Mouse (Mus musculus) hindbrain, embryonic 11.5 days (tissue): ENCODE data around the gene Atp5e. TPM values are rescaled to one million over a fixed set of nuclear protein-coding genes. Genes with fewer than 3 reads are reported as not detected.
A peak's percentile ranks its signal among the peaks of the same experiment; 100 is the strongest.

Experiments
- ATAC-seq: fragments of 200-750 bp; cut with Nextera tagmentation; 2 replicates; pipeline ENCODE4 v1.8.0; 2017; ENCODE audit warnings: mild to moderate bottlenecking, moderate TSS enrichment, moderate library complexity; ENCODE audit not compliant: low FRiP score
- DNase-seq: peaks from one replicate; pipeline ENCODE4 v3.0.0-alpha.2; 2015; ENCODE audit warnings: low spot score
- H3K27ac ChIP-seq: fragments of 300-500 bp; sonication (generic); 2 replicates; pipeline ENCODE4 v1.5.1; 2014; ENCODE audit warnings: mild to moderate bottlenecking, low read depth, low read length
- H3K27me3 ChIP-seq: fragments of 300-500 bp; sonication (generic); 2 replicates; pipeline ENCODE4 v1.6.1; 2014; ENCODE audit warnings: mild to moderate bottlenecking, low read length, moderate library complexity, mixed read lengths; ENCODE audit not compliant: control insufficient read depth, insufficient read depth
- H3K36me3 ChIP-seq: fragments of 300-500 bp; sonication (generic); 2 replicates; pipeline ENCODE4 v1.6.1; 2014; ENCODE audit warnings: mild to moderate bottlenecking, low read length, moderate library complexity, mixed read lengths; ENCODE audit not compliant: control insufficient read depth, insufficient read depth
- H3K4me1 ChIP-seq: fragments of 300-500 bp; sonication (generic); replicated peaks from 2 replicates; pipeline ENCODE4 v1.6.1; 2014; ENCODE audit warnings: low read length, mixed read lengths; ENCODE audit not compliant: control insufficient read depth, insufficient read depth
- H3K4me2 ChIP-seq: fragments of 300-500 bp; sonication (generic); replicated peaks from 2 replicates; pipeline ENCODE4 v1.6.1; 2014; ENCODE audit warnings: mild to moderate bottlenecking, low read depth, low read length
- H3K4me3 ChIP-seq: fragments of 300-500 bp; sonication (generic); 2 replicates; pipeline ENCODE4 v1.5.1; 2014; ENCODE audit warnings: low read depth, low read length
- H3K9ac ChIP-seq: fragments of 300-500 bp; sonication (generic); 2 replicates; pipeline ENCODE4 v1.6.1; 2014; ENCODE audit warnings: low read depth, low read length
- H3K9me3 ChIP-seq: fragments of 300-500 bp; sonication (generic); 2 replicates; pipeline ENCODE4 v1.6.1; 2016; ENCODE audit warnings: low read length; ENCODE audit not compliant: control insufficient read depth
- WGBS: fragments of 180-500 bp; shearing (Covaris S2); extraction: QIAGEN DNeasy Blood & Tissue Kit; methylation state at CpG from one replicate; pipeline ENCODE4 v1.1.7; 2014; 5-methylcytosine and 5-hydroxymethylcytosine counted together
- polyA plus RNA-seq: library from polyadenylated mRNA; unstranded; fragments of >200 nt; fragmentation: Nextera tagmentation; extraction: Ambion mirVana; gene quantifications from 2 replicates; pipeline ENCODE4 v1.2.1, GENCODE M21; 2014

Atp5e gene
- polyA plus RNA-seq, 1 experiment from 2014 or later = 740 TPM

DNA sequence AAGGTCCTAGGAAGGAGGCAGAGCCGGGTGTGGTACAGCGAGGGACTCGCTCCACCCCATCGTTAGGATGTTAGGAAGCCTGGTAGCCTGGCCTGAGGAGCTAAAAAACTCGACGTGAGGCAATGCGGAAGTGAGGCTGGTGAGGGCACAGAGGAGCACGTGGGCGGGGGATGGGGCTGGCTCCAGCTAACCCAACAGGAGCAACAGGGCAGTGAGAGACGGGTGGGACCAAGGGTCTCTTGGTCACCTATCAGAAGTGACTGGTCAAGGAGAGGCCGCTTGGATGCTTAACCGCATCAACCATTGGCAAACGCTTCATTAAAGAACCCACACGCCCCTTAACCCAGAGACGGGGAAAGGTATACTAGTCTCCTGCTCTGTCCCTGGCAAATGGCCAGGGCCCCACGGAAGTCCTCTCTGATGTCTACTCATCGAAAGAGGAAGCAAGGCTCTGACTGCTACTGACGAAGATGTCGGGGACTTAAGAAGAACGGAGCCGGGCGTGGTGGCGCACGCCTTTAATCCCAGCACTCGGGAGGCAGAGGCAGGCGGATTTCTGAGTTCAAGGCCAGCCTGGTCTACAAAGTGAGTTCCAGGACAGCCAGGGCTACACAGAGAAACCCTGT lies 27.7 kb downstream of the Atp5e start:
- 95% methylated on average over 26 of the region's 26 CpGs for WGBS
- Histone ChIP-seq H3K4me3 (no peak overlapping the region), H3K9ac (no peak overlapping the region), H3K27me3 (no peaks in the 10 kb centered on the region), H3K9me3 (no peaks in the 10 kb centered on the region), H3K4me1 (no peaks in the 10 kb centered on the region), H3K36me3 (no peaks in the 10 kb centered on the region), H3K27ac (no peak overlapping the region), H3K4me2 (no peak overlapping the region)
- DNase-seq (no peak), ATAC-seq (no peak)

DNA sequence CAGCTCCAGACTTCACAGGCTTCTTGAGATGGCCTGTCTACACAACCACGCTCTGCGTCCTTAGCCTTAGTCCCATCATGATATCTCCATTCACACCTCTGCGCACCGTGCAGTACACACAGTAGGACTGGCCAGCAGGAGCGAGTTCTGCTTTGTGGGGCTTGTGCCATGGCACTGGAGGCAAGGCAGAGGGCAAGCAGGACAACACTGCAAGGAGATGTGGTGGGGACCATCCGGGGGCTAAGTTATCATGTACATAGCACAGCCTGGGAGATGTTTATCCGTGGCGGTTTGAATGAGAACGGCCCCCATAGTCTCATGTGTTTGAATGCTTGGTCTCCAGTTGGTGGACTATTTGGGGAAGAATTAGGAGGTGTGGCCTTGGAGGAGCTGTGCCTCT lies 29.0 kb downstream of the Atp5e start:
- Histone ChIP-seq H3K9me3 (no peaks in the 10 kb centered on the region), H3K4me3 (no peak overlapping the region), H3K4me2 (no peak overlapping the region), H3K36me3 (no peaks in the 10 kb centered on the region), H3K27ac (no peak overlapping the region), H3K4me1 (no peaks in the 10 kb centered on the region), H3K9ac (no peak overlapping the region), H3K27me3 (no peaks in the 10 kb centered on the region)
- DNase-seq (no peak), ATAC-seq (no peak)
- WGBS = 96% methylated on average over 9 of the region's 9 CpGs

GRCm38 (mm10) chr2:174428996-174429591 lies 34.8 kb downstream of the Atp5e start:
- ATAC-seq = peak; percentile 27; the same call in 1 of the 2 replicates
- H3K4me3 ChIP-seq = no peak overlapping the region
- no peak overlapping the region for H3K4me2 ChIP-seq
- H3K27ac ChIP-seq = no peak overlapping the region
- no peak for DNase-seq
- H3K9me3 ChIP-seq = no peaks in the 10 kb centered on the region
- peaks cover 18% of the 10 kb centered on the region; the same call in 1 of the 2 replicates for H3K36me3 ChIP-seq
- WGBS = 82% methylated on average over 10 of the region's 10 CpGs
- no peaks in the 10 kb centered on the region for H3K27me3 ChIP-seq
- no peaks in the 10 kb centered on the region for H3K4me1 ChIP-seq
- no peak overlapping the region for H3K9ac ChIP-seq

DNA sequence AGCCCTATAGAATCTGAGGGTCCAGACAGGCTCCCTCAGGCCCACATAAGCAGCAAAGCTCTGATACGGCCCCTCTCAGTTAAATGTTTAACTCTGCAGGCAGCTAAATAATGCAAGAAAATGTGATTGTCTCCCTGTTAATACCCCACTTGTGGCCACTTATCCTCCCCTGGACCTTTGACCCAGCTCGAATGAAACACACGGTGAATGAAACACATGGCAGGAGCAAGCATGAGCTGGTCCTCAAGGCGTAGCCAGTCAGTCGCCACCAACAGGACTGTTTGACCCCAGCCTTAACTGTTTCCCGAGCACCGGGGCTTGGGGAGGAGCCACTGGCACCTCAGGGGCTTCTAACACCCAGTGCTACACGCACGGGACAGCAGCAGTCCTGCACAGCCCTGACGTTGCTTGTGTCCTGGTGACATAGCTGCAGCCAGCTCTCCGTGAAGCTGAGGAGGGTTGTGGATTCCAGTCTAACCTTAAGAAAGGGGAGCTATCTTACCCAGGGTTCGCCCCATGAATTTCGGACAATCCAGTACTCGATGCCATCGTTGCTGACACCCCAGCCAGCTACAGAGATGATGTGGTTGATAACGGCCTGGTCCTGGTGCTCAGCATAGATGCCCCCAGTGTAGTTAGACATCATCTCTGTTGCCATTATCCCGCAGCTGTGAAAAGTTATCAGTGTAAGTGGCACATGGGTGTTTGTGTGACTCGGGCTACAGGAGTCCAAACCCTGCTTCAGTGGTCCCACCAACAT lies 35.6 kb downstream of the Atp5e start:
- Histone ChIP-seq H3K4me2 (no peak overlapping the region), H3K4me1 (no peaks in the 10 kb centered on the region), H3K27me3 (no peaks in the 10 kb centered on the region), H3K9me3 (no peaks in the 10 kb centered on the region), H3K27ac (no peak overlapping the region), H3K36me3 (peaks cover 20% of the 10 kb centered on the region; the same call in 1 of the 2 replicates), H3K9ac (no peak overlapping the region), H3K4me3 (no peak overlapping the region)
- WGBS = 81% methylated on average over 18 of the region's 18 CpGs
- no peak for DNase-seq
- no peak for ATAC-seq

GRCm38 (mm10) chr2:174426856-174427255 lies 37.0 kb downstream of the Atp5e start:
- H3K4me2 ChIP-seq = no peak overlapping the region
- DNase-seq = no peak
- no peak for ATAC-seq
- H3K4me1 ChIP-seq = no peaks in the 10 kb centered on the region
- H3K9ac ChIP-seq = no peak overlapping the region
- no peaks in the 10 kb centered on the region for H3K9me3 ChIP-seq
- no peaks in the 10 kb centered on the region for H3K27me3 ChIP-seq
- H3K27ac ChIP-seq = no peak overlapping the region
- H3K4me3 ChIP-seq = no peak overlapping the region
- peaks cover 20% of the 10 kb centered on the region for H3K36me3 ChIP-seq
- 92% methylated on average over 12 of the region's 12 CpGs for WGBS

GRCm38 (mm10) chr2:174424301-174425085 lies 39.4 kb downstream of the Atp5e start:
- H3K27me3 ChIP-seq = no peaks in the 10 kb centered on the region
- no peak overlapping the region for H3K4me3 ChIP-seq
- ATAC-seq (no peak), DNase-seq (no peak)
- no peak overlapping the region for H3K9ac ChIP-seq
- no peaks in the 10 kb centered on the region for H3K4me1 ChIP-seq
- 92% methylated on average over 11 of the region's 11 CpGs for WGBS
- no peaks in the 10 kb centered on the region for H3K9me3 ChIP-seq
- no peak overlapping the region for H3K27ac ChIP-seq
- peaks cover 20% of the 10 kb centered on the region for H3K36me3 ChIP-seq
- H3K4me2 ChIP-seq = no peak overlapping the region

- Histone ChIP-seq H3K9ac (no peak overlapping the region), H3K36me3 (peaks cover 16% of the 10 kb centered on the region)
- 93% methylated on average over 6 of the region's 6 CpGs for WGBS
These were observed 42.8 kb downstream of the Atp5e start for GRCm38 (mm10) chr2:174421107-174421506.

DNA sequence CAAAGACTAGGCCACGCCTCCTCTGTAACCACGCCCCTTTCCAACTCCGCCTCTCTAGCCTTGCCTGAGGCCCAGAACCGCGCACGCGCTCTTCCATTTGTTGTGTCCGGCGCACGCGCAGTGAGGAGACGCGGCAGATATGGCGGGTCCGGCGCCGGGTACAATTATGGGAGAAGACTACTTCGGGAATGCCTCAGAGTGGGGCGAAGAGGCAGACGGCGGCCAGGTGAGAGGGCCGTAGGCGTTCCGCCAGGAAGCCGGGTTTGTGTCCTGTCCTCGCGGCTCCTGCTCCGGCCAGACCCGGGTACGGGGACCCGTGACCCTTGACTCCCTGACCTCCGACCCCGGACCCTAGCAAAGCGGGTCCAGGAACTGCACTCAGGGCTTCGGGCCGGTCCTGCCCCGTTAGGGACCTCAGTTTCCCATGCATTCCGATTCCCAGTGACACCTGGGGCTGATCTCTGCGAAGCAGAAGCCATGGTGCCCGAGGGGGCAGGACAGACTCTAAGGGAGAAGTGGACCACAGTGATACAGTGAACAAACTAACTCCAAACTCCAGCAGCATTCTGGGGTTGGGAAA lies 48.1 kb downstream of the Atp5e start, which contains the start of gene Nelfcd:
Gene Nelfcd, plus strand, starts transcription at position 74 of the 580 bp plus-strand sequence.
- peak within 1 kb of the TSS; percentile 53 for H3K27ac ChIP-seq
- peak; percentile 94 for ATAC-seq
- H3K4me1 ChIP-seq = peaks cover 3% of the 10 kb centered on the region; the same call in 1 of the 2 replicates
- H3K9ac ChIP-seq = peak within 1 kb of the TSS; percentile 91
- peak within 1 kb of the TSS; percentile 93 for H3K4me3 ChIP-seq
- H3K9me3 ChIP-seq = no peaks in the 10 kb centered on the region
- WGBS = 1% methylated on average over 40 of the region's 40 CpGs
- H3K27me3 ChIP-seq = no peaks in the 10 kb centered on the region
- no peaks in the 10 kb centered on the region for H3K36me3 ChIP-seq
- peak; percentile 100 for DNase-seq
- H3K4me2 ChIP-seq = peak within 1 kb of the TSS; percentile 76

More at GRCm38 (mm10) chr2:174421107-174421506, 42.8 kb downstream of the Atp5e start:
- H3K4me1 ChIP-seq = peaks cover 3% of the 10 kb centered on the region; the same call in 1 of the 2 replicates
- H3K27me3 ChIP-seq = no peaks in the 10 kb centered on the region
- no peak for ATAC-seq
- no peaks in the 10 kb centered on the region for H3K9me3 ChIP-seq
- no peak overlapping the region for H3K4me2 ChIP-seq
- DNase-seq = no peak
- H3K27ac ChIP-seq = no peak overlapping the region
- H3K4me3 ChIP-seq = no peak overlapping the region
